Mouse (Mus musculus): Measurements from ENCODE around the gene Olfr645.

Olfr645 gene

DNA sequence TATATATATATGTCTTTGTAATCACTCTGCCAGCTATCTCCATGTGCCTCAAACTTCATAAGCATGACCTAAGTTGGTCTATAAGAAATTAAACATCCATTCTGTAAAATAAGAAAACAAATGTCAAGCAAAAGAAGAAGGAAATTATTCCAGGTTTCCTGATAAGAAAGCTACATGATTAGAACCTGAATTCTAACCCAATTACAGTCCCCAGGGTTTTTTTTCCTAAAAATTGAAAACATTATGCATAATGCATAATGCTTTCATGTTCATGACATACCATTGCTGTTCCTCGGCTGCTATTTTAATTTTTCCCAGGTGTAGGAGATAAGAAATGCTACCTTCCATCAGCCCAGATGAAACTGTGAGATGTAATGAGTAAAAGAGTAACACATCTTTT lies at the start of gene Olfr645:
TSS of gene Olfr645 (minus strand) at position 101 of the 400 bp plus-strand sequence.
- in situ Hi-C loops (cut with MboI; ENCODE audit: low pct_unique_long_range_greater_than_20kb in 1 of 2, low sequenced_read_pairs in 2 of 2, unreplicated experiment in 1 of 2), result no loop called here

GRCm38 (mm10) chr7:104129726-104130125 lies 44.5 kb upstream of the Olfr645 start, which contains the start of gene Ubqln5:
Gene Ubqln5, minus strand, starts transcription at chr7:104129826.
- in situ Hi-C loops (cut with MboI; ENCODE audit: low pct_unique_long_range_greater_than_20kb in 1 of 2, low sequenced_read_pairs in 2 of 2, unreplicated experiment in 1 of 2), result no loop called here

GRCm38 (mm10) chr7:104104757-104104972 lies 19.4 kb upstream of the Olfr645 start, which contains the start of gene Olfr646:
Gene Olfr646, plus strand, starts transcription at chr7:104104873.
- in situ Hi-C loops (cut with MboI; ENCODE audit: low pct_unique_long_range_greater_than_20kb in 1 of 2, low sequenced_read_pairs in 2 of 2, unreplicated experiment in 1 of 2), result no loop called here

DNA sequence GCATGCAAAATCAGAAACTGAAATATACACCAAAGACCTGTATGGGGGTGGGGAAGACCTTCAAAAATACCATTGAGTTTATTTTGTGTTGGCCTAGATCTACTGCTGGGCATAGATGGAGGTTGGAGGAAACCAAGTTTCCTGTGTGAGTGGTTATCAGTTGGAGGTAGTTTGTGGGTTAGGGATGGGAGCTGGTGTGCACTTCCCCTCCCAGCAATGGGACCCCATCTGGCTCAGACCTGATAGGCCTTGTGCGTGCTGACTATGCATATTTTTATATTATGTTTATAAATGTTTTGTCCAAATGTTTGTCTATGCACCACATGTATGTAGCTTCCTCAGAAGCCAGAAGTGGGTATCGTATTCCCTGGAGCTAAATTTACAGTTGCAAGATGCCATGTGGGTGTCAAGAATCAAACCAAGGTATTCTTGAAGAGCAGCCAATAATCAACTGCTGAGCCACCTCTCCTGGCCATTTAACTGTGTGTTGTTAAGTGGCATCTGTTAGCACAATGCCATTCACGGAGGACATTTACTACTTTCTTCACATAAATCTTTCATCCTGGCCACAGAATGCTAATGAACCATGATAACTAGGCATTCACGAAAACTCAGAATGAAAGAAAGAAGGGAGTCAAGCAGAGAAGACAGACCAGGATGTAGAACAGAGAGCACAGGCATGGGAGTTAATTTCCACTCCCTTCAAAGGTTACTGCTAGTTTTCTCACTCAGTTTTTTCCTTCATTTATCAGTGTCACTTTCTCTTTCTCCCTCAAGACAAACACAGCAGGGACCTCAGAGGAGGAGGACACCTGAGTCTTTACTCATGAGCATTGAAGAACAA lies 18.9 kb upstream of the Olfr645 start:
- in situ Hi-C loops (cut with MboI; ENCODE audit: low pct_unique_long_range_greater_than_20kb in 1 of 2, low sequenced_read_pairs in 2 of 2, unreplicated experiment in 1 of 2), result no loop called here

- in situ Hi-C loops (cut with MboI; ENCODE audit: low pct_unique_long_range_greater_than_20kb in 1 of 2, low sequenced_read_pairs in 2 of 2, unreplicated experiment in 1 of 2), result no loop called here
Observed at GRCm38 (mm10) chr7:104071769-104072168, 13.5 kb downstream of the Olfr645 start, which contains the start of gene Olfr644. Gene Olfr644, minus strand, starts transcription at chr7:104071869.

GRCm38 (mm10) chr7:104061345-104061744 lies 23.9 kb downstream of the Olfr645 start, which contains the start of gene 4930516K23Rik:
Gene 4930516K23Rik, minus strand, starts transcription at chr7:104061445.
- in situ Hi-C loops (cut with MboI; ENCODE audit: low pct_unique_long_range_greater_than_20kb in 1 of 2, low sequenced_read_pairs in 2 of 2, unreplicated experiment in 1 of 2), result no loop called here

DNA sequence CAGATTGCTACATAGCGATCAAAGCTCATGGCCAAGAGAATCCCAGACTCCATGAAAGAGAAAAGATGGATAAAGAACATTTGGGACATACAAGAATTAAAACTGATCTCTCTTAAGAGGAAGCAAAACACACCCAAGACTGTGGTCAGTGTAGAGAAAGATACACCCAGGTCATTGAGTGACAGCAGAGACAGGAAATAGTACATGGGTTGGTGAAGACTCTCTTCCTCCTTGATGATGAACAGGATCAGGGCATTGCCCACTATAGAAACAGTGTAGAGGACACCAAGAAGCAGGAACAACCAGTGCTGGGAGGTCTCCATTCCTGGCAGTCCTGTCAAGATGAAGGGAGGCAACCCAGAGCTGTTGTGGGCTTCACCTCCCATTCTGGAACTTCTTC lies 26.1 kb downstream of the Olfr645 start:
- in situ Hi-C loops (cut with MboI; ENCODE audit: low pct_unique_long_range_greater_than_20kb in 1 of 2, low sequenced_read_pairs in 2 of 2, unreplicated experiment in 1 of 2), result no loop called here

DNA sequence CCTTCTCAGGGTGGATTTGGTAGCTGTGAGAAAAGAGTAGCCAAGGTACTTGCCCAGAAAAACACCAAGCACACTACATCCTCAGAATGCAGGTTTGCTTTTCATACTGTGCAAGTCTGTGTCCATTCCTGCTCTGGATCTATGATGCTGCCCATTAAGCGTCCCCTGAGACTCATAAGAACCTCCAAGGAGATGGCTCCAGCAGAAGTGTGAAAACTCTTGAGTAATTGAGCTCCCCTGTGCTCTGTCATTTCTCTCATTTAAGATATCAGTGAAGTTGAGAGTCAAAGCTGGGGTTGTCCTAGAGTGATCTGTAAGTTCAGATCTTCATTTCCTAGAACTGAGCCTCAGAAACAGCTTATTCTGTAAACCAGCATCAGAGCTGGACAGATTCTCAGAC lies 32.7 kb downstream of the Olfr645 start, which contains the start of gene Olfr642:
TSS of gene Olfr642 (minus strand) at position 101 of the 400 bp plus-strand sequence.
- in situ Hi-C loops (cut with MboI; ENCODE audit: low pct_unique_long_range_greater_than_20kb in 1 of 2, low sequenced_read_pairs in 2 of 2, unreplicated experiment in 1 of 2), result no loop called here

- in situ Hi-C loops (cut with MboI; ENCODE audit: low pct_unique_long_range_greater_than_20kb in 1 of 2, low sequenced_read_pairs in 2 of 2, unreplicated experiment in 1 of 2), result no loop called here
Observed at GRCm38 (mm10) chr7:104050745-104051144, 34.5 kb downstream of the Olfr645 start.

DNA sequence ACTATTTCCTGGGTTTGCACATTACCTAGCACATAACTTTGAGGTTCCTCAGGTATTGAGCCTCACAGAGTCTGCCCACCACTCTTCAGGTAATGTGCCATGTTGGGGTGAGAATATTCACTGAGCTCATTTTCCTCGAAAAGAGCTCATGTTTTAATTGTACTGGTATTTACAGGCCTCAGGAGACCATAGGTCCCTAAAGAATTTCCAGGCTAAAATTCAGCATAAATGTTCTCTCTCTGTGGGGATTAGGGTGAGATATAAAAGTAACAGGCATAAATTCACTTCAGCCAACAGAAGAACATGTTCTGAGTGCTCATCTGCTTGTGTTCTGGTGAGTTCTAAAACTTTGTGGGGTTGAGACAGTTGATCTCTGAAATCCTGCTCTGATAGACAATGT lies 50.1 kb downstream of the Olfr645 start, which contains the start of gene Olfr641:
TSS of gene Olfr641 (plus strand) at position 301 of the 400 bp plus-strand sequence.
- in situ Hi-C loops (cut with MboI; ENCODE audit: low pct_unique_long_range_greater_than_20kb in 1 of 2, low sequenced_read_pairs in 2 of 2, unreplicated experiment in 1 of 2), result no loop called here
